Mouse (Mus musculus) heart, postnatal 0 days (tissue): ENCODE measurements around the gene Etv2.

Experiments used
- CTCF ChIP-seq: IDR thresholded peaks from 2 replicates; pipeline ENCODE4 v1.5.1; 2016; ENCODE audit warnings: antibody characterized with exemption, control low read depth, low read depth
- EP300 ChIP-seq: IDR thresholded peaks from 2 replicates; pipeline ENCODE4 v1.6.1; 2016; ENCODE audit warnings: antibody characterized with exemption, low read depth

DNA sequence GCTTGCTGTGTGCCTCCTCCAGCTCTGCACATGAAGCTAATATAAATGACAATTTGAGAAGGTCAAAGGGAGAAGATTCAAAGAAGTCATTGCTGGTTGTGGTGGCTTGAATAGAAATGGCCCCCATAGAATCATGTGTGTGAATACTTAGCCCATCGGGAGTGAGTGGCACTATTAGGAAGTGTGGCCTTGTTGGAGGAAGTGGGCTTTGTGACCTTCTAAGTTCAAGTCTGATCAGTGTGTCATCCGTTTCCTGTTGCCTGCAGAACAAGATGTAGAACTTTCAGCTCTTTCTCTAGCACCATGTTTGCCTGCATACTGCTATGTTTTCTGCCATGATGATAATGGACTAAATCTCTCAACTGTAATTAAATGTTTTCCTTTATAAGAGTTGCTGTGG, 47.8 kb upstream of the Etv2 start:
- TF ChIP-seq CTCF (no peak), EP300 (no peak)
